Mouse (Mus musculus) adrenal gland, adult 10 weeks (tissue): ENCODE results near the gene Rpl26. TPM values are rescaled to one million over a fixed set of nuclear protein-coding genes. Genes with fewer than 3 reads are reported as not detected.

Experiments
- polyA plus RNA-seq: library from polyadenylated mRNA; stranded (reverse); fragments of 350-450 nt; fragmentation: Illumina TruSeq; extraction: RNeasy Lipid Tissue Mini Kit (QIAGEN cat#74804); gene quantifications from one replicate; pipeline ENCODE4 v1.2.3, GENCODE M21; 2014; ENCODE audit warnings: low read depth, low replicate concordance

The Rpl26 gene
- 139 TPM for polyA plus RNA-seq

DNA sequence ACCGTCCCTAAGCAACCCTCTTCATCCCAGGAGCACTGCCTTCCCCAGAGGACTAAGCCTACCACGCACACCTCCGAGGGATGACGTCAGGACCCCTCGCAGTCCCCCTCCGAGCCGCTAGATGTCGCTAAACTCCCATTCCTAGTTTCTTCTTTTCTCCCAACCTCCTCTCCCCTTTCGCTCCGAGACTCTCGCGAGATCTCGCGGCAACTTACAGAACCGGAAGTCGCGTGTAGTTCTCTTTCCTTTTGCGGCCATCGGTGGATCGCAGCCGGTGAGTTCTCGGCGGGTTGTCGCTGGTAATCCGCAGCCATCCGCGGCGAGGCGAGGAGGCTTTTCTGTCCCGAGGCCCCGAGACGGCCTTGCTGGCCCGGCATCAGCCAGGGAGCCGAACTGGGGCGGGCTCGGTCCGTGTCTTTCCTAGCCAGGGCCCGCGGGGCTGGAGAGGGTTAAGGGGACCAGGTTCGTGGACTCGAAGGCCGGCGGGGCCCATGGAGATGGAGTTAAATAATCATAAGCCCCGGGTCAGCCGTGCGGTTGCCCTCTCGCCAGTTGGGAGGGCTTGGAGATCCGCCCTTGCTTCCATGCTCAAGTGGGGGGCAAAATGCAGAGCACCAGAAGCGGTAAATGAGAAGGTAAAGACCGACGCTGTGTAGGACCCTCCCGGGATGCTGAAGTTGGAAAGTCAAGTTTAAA is at the start of gene Rpl26:
Rpl26 (plus strand) TSS at position 233 of the 696 bp plus-strand sequence.

DNA sequence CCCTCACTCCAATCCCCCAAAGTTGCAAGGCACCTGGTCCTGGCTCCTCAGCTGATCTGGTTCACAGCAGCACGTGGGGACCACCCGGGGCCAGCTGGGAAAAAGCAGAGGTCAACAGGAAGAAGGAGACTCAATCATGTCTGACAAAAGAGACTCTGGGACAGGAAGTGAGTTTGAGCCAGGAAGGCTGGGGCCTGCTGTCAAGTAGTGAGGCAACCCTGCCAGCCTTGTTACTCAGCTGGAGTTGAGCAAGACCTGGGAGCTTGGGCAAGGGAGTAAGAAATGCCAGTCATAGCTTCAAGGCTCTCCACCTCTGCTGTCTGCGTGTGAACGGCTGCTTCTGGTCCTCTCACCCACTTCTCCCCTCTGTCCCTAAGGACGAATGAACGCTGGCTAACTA is 29.6 kb upstream of the Rpl26 start, which contains the start of gene Ndel1:
Ndel1 (minus strand) TSS at position 111 of the 400 bp plus-strand sequence.

DNA sequence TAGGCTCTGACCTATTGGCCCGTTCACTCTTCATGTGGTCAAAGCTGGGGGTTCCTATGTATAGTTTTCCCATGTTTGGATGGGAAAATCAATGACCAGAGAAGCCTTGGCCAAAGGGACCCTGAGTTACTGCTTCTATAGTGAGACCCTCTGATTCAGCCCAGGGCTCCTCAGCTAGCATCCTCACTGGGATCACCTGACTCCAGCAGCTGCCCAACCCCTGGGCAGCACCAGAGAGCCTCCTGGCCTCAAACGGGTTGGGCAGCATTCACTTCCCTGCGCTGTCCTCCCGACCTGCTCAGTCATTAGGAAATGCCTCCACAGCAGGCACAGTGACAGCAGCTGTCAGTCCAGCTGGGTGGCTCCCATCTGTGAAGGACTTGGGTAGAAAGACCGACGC is 13.1 kb upstream of the Rpl26 start, which contains the start of gene Rnf222:
Rnf222 (plus strand) TSS at position 301 of the 400 bp plus-strand sequence.

DNA sequence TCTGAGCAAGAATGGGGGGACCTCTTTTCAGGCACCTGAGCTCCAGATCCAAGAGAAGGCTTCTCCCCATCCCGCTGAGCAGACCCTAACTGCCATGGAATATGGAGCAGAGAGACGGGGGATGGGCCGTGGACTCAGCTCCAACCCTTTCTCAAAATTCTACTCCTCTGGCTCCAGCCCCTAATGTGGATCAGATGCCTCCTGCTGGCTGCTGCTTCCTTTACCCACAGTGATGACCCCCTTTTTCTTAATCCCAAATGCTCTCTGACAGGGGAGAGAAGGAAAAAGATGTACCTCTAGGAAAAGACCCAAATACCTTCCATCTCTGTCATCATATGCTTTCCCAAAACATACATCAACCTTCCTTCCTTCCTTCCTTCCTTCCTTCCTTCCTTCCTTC is 25.6 kb downstream of the Rpl26 start, which contains the start of gene Odf4:
Odf4 (minus strand) TSS at position 101 of the 400 bp plus-strand sequence.

Other genes with a start within 250 kb of the Rpl26 start
- 32.7 TPM for gene Myh10, start 210.0 kb upstream of the Rpl26 start, polyA plus RNA-seq
- gene Ndel1, start 29.7 kb upstream of the Rpl26 start, polyA plus RNA-seq = 142 TPM
- gene Rnf222, start 13.0 kb upstream of the Rpl26 start, polyA plus RNA-seq = not detected
- not detected for gene Odf4, start 25.5 kb downstream of the Rpl26 start, polyA plus RNA-seq
- gene Arhgef15, start 55.9 kb downstream of the Rpl26 start, polyA plus RNA-seq = 6.4 TPM
- 28.6 TPM for gene Slc25a35, start 66.5 kb downstream of the Rpl26 start, polyA plus RNA-seq
- gene Rangrf, start 73.6 kb downstream of the Rpl26 start, polyA plus RNA-seq = 6.2 TPM
- 8.0 TPM for gene Pfas, start 106.9 kb downstream of the Rpl26 start, polyA plus RNA-seq
- 7.3 TPM for gene Ctc1, start 114.3 kb downstream of the Rpl26 start, polyA plus RNA-seq
- gene Aurkb, start 144.1 kb downstream of the Rpl26 start, polyA plus RNA-seq = 1.4 TPM
- 5.8 TPM for gene Borcs6, start 158.1 kb downstream of the Rpl26 start, polyA plus RNA-seq
- 4.5 TPM for gene Tmem107, start 169.2 kb downstream of the Rpl26 start, polyA plus RNA-seq
- gene Vamp2, start 186.9 kb downstream of the Rpl26 start, polyA plus RNA-seq = 120 TPM
- gene Per1, start 193.6 kb downstream of the Rpl26 start, polyA plus RNA-seq = 0.58 TPM
- gene Hes7, start 218.8 kb downstream of the Rpl26 start, polyA plus RNA-seq = not detected
- not detected for gene 9130213A22Rik, start 221.0 kb downstream of the Rpl26 start, polyA plus RNA-seq
- 0.17 TPM for gene Aloxe3, start 224.3 kb downstream of the Rpl26 start, polyA plus RNA-seq